Mouse (Mus musculus) C3H10T1/2 (cell line): ENCODE measurements around the gene Cd300lf. TPM values are rescaled to one million over a fixed set of nuclear protein-coding genes. Genes with fewer than 3 reads are reported as not detected.

Experiments used
- polyA plus RNA-seq, 2 experiments: library from polyadenylated mRNA; unstranded; fragments of >200 nt; fragmentation: generic; extraction: Trizol; gene quantifications; one replicate each; pipeline ENCODE4 v1.2.1; 2012; ENCODE audit warnings: missing spikeins in 2 of 2

Cd300lf gene
- polyA plus RNA-seq, result not detected

GRCm38 (mm10) chr11:115133800-115134199, at the start of gene Cd300lf:
Gene Cd300lf, minus strand, starts transcription at chr11:115133992.

GRCm38 (mm10) chr11:115162832-115163480, 29.2 kb upstream of the Cd300lf start, which contains the start of gene Slc9a3r1:
Gene Slc9a3r1, plus strand, starts transcription at chr11:115163341.

DNA sequence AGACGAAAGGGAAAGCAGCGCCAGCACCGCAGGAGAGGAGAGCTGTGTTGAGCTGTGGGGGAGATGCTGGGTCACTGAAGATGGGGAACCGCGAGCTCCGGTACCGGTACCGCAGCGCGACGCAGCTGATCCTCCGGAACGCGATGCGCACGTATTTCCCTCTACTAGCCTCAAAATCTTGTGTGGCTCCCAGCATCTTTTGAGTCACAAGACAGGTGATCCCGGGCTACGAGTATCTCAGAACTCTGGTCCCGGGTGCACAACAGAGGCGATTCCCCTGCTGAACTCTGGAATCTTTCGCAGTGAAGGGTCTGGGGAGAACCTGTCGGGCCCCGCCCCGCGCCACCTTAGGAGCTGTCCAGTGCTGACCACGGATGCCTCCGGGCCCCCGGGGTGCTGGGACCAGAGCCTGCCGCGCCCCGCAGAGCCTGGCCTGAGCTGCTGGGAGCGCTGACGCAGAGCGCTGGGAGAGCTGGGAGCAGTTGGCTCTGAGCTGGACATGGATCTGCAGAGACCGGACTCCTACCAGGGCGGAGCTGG, 42.4 kb downstream of the Cd300lf start, which contains the start of gene Rab37:
Rab37 (plus strand) TSS at position 70 of the 540 bp plus-strand sequence.

Other genes with a start within 250 kb of the Cd300lf start
- not detected for gene Cd300a, start 244.0 kb downstream of the Cd300lf start, polyA plus RNA-seq
- under 1 TPM; 0.04 to 0.23 TPM for gene Cd300lb, start 199.6 kb downstream of the Cd300lf start, polyA plus RNA-seq
- not detected for gene Cd300c, start 164.8 kb downstream of the Cd300lf start, polyA plus RNA-seq
- gene Cd300ld, start 144.1 kb downstream of the Cd300lf start, polyA plus RNA-seq, result not detected
- not detected for gene Cd300c2, start 132.1 kb downstream of the Cd300lf start, polyA plus RNA-seq
- gene Cd300ld2, start 117.8 kb downstream of the Cd300lf start, polyA plus RNA-seq, result not detected
- gene Cd300ld4, start 107.0 kb downstream of the Cd300lf start, polyA plus RNA-seq, result not detected
- not detected for gene Cd300ld5, start 96.2 kb downstream of the Cd300lf start, polyA plus RNA-seq
- gene Cd300ld3, start 85.6 kb downstream of the Cd300lf start, polyA plus RNA-seq, result not detected
- not detected for gene Cd300e, start 71.8 kb downstream of the Cd300lf start, polyA plus RNA-seq
- under 1 TPM; 0.01 to 0.07 TPM for gene Rab37, start 42.6 kb downstream of the Cd300lf start, polyA plus RNA-seq
- gene Slc9a3r1, start 29.3 kb upstream of the Cd300lf start, polyA plus RNA-seq, result 10 to 100 TPM; 13.5 to 58.4 TPM
- gene Tmem104, start 53.5 kb upstream of the Cd300lf start, polyA plus RNA-seq, result 1 to 10 TPM; 3.2 to 9.7 TPM
- gene Nat9, start 53.9 kb upstream of the Cd300lf start, polyA plus RNA-seq, result 10 to 100 TPM; 19.1 to 27.4 TPM
- gene Grin2c, start 133.3 kb upstream of the Cd300lf start, polyA plus RNA-seq, result not detected
- gene Fdxr, start 143.1 kb upstream of the Cd300lf start, polyA plus RNA-seq, result 10 to 100 TPM; 15.6 to 23.1 TPM
- under 1 TPM in 1 of 2 experiments, not detected in 1; 0.05 TPM for gene Fads6, start 163.7 kb upstream of the Cd300lf start, polyA plus RNA-seq
- under 1 TPM in 1 of 2 experiments, not detected in 1; 0.06 TPM for gene Otop2, start 173.2 kb upstream of the Cd300lf start, polyA plus RNA-seq
- under 1 TPM; 0.11 to 0.34 TPM for gene Ush1g, start 188.0 kb upstream of the Cd300lf start, polyA plus RNA-seq
- not detected for gene Otop3, start 200.7 kb upstream of the Cd300lf start, polyA plus RNA-seq
- gene Hid1, start 233.8 kb upstream of the Cd300lf start, polyA plus RNA-seq, result 1 to 10 TPM; 1.9 to 7.6 TPM
- gene Cdr2l, start 247.9 kb upstream of the Cd300lf start, polyA plus RNA-seq, result 10 to 100 TPM in 1 of 2 experiments, 1 to 10 TPM in 1; 6.5 to 16.4 TPM